Mouse (Mus musculus): ENCODE data around the gene Snrnp70.
"Not testable (repeated sequence)": the region's sequence is repeated elsewhere in the genome, so short reads cannot be mapped to it uniquely, and the experiment has no call there.

The Snrnp70 gene

GRCm38 (mm10) chr7:45409497-45410163, 14.1 kb upstream of the Snrnp70 start:
- no peak for DNase-seq (ENCODE audit: low spot score)

GRCm38 (mm10) chr7:45408949-45409348, 13.4 kb upstream of the Snrnp70 start:
- no peak for DNase-seq (ENCODE audit: low spot score)

- DNase-seq (ENCODE audit: low spot score): no peak
Measured at GRCm38 (mm10) chr7:45408351-45408750, 12.8 kb upstream of the Snrnp70 start.

- DNase-seq (ENCODE audit: low spot score): no peak
Measured at GRCm38 (mm10) chr7:45407836-45408235, 12.3 kb upstream of the Snrnp70 start.

GRCm38 (mm10) chr7:45406157-45407156, 10.9 kb upstream of the Snrnp70 start:
- DNase-seq (ENCODE audit: low spot score): no peak

- DNase-seq (ENCODE audit: low spot score): peak; percentile 49
Measured at GRCm38 (mm10) chr7:45405091-45406075, 9.8 kb upstream of the Snrnp70 start, which contains the start of gene Kcna7. TSS of gene Kcna7 (plus strand) at chr7:45405653.

GRCm38 (mm10) chr7:45403532-45404261, 8.2 kb upstream of the Snrnp70 start:
- DNase-seq (ENCODE audit: low spot score): peak; percentile 65

- DNase-seq (ENCODE audit: low spot score): no peak
Measured at GRCm38 (mm10) chr7:45401521-45402085, 6.1 kb upstream of the Snrnp70 start.

GRCm38 (mm10) chr7:45396787-45397186, 1.2 kb upstream of the Snrnp70 start:
- peak; percentile 32 for DNase-seq (ENCODE audit: low spot score)

- not testable (repeated sequence) for DNase-seq (ENCODE audit: low spot score)
Measured at GRCm38 (mm10) chr7:45396337-45396775, 814 bp upstream of the Snrnp70 start.

- DNase-seq (ENCODE audit: low spot score): peak; percentile 83
Measured at GRCm38 (mm10) chr7:45395129-45395541, 407 bp downstream of the Snrnp70 start.

- no peak for DNase-seq (ENCODE audit: low spot score)
Measured at GRCm38 (mm10) chr7:45386077-45386476, 9.5 kb downstream of the Snrnp70 start.

- DNase-seq (ENCODE audit: low spot score): no peak
Measured at GRCm38 (mm10) chr7:45376057-45376456, 19.5 kb downstream of the Snrnp70 start.

- no peak for DNase-seq (ENCODE audit: low spot score)
Measured at GRCm38 (mm10) chr7:45374620-45375019, 20.9 kb downstream of the Snrnp70 start.

GRCm38 (mm10) chr7:45372371-45372770, 23.2 kb downstream of the Snrnp70 start:
- no peak for DNase-seq (ENCODE audit: low spot score)

GRCm38 (mm10) chr7:45370475-45371311, 24.8 kb downstream of the Snrnp70 start, which contains the start of gene Lin7b:
TSS of gene Lin7b (minus strand) at chr7:45370583.
- no peak for DNase-seq (ENCODE audit: low spot score)

GRCm38 (mm10) chr7:45369836-45370474, 25.6 kb downstream of the Snrnp70 start:
- no peak for DNase-seq (ENCODE audit: low spot score)

GRCm38 (mm10) chr7:45369022-45369745, 26.4 kb downstream of the Snrnp70 start:
- no peak for DNase-seq (ENCODE audit: low spot score)

All from MN1 (cell line).